Mouse (Mus musculus) limb, embryonic 11.5 days (tissue): ENCODE results near the gene Col6a6. TPM values are rescaled to one million over a fixed set of nuclear protein-coding genes. Genes with fewer than 3 reads are reported as not detected.

Source experiments
- polyA plus RNA-seq: library from polyadenylated mRNA; unstranded; fragments of >200 nt; fragmentation: Nextera tagmentation; extraction: Ambion mirVana; gene quantifications from 2 replicates; pipeline ENCODE4 v1.2.1, GENCODE M21; 2014

Gene Col6a6
- polyA plus RNA-seq, 1 experiment from 2014 or later = 0.23 TPM

Other genes starting within 250 kb of the Col6a6 start
- 28.4 and 29.6 TPM in 2 replicates for gene Pik3r4, start 185.2 kb downstream of the Col6a6 start, polyA plus RNA-seq
- gene Col6a5, start 132.5 kb upstream of the Col6a6 start, polyA plus RNA-seq = 0.19 and 0.33 TPM in 2 replicates